Mouse (Mus musculus) urinary bladder, adult 18-20 months (tissue): ENCODE results near the gene Cyfip2.

ENCODE experiments used
- DNase-seq, 2 experiments: peaks; one replicate each; pipeline ENCODE4 v3.0.0; 2022; ENCODE audit warnings: low spot score in 2 of 2, mixed read lengths in 2 of 2

The Cyfip2 gene

GRCm38 (mm10) chr11:46308271-46308974 is 4.2 kb downstream of the Cyfip2 start:
- no peak for DNase-seq

- no peak for DNase-seq
Measured at GRCm38 (mm10) chr11:46307768-46308167, 4.9 kb downstream of the Cyfip2 start.

- DNase-seq = no peak
Measured at GRCm38 (mm10) chr11:46306776-46307175, 5.9 kb downstream of the Cyfip2 start.

- DNase-seq = no peak
Measured at GRCm38 (mm10) chr11:46305881-46306520, 6.7 kb downstream of the Cyfip2 start.

- DNase-seq = no peak
Measured at GRCm38 (mm10) chr11:46304864-46305710, 7.6 kb downstream of the Cyfip2 start.

- DNase-seq = no peak
Measured at GRCm38 (mm10) chr11:46304093-46304492, 8.6 kb downstream of the Cyfip2 start.

GRCm38 (mm10) chr11:46302471-46302870 is 10.2 kb downstream of the Cyfip2 start:
- no peak for DNase-seq

GRCm38 (mm10) chr11:46301579-46302248 is 10.9 kb downstream of the Cyfip2 start:
- no peak for DNase-seq

GRCm38 (mm10) chr11:46299901-46300300 is 12.8 kb downstream of the Cyfip2 start:
- no peak for DNase-seq

GRCm38 (mm10) chr11:46298889-46299785 is 13.5 kb downstream of the Cyfip2 start:
- DNase-seq = no peak

- DNase-seq = no peak
Measured at GRCm38 (mm10) chr11:46294390-46294789, 18.3 kb downstream of the Cyfip2 start.

- no peak for DNase-seq
Measured at GRCm38 (mm10) chr11:46293491-46293890, 19.2 kb downstream of the Cyfip2 start.

GRCm38 (mm10) chr11:46290988-46291405 is 21.7 kb downstream of the Cyfip2 start:
- no peak for DNase-seq

GRCm38 (mm10) chr11:46289561-46289960 is 23.1 kb downstream of the Cyfip2 start:
- DNase-seq = no peak

GRCm38 (mm10) chr11:46289022-46289421 is 23.6 kb downstream of the Cyfip2 start:
- no peak for DNase-seq

GRCm38 (mm10) chr11:46288091-46288490 is 24.6 kb downstream of the Cyfip2 start:
- no peak for DNase-seq

- no peak for DNase-seq
Measured at GRCm38 (mm10) chr11:46286803-46287202, 25.9 kb downstream of the Cyfip2 start.

- DNase-seq = no peak
Measured at GRCm38 (mm10) chr11:46283800-46284199, 28.9 kb downstream of the Cyfip2 start.

GRCm38 (mm10) chr11:46282612-46283011 is 30.0 kb downstream of the Cyfip2 start:
- DNase-seq = no peak

- no peak for DNase-seq
Measured at GRCm38 (mm10) chr11:46278709-46279108, 34.0 kb downstream of the Cyfip2 start.

GRCm38 (mm10) chr11:46278140-46278539 is 34.5 kb downstream of the Cyfip2 start:
- no peak for DNase-seq
